Mouse (Mus musculus): ENCODE results near the gene Mpp5.

- no peak for TF ChIP-seq CTCF (IDR thresholded peaks at IDR 0.05; ENCODE audit: borderline replicate concordance, insufficient read depth, low read length)
- no peak for TF ChIP-seq POLR2A (IDR thresholded peaks at IDR 0.05; ENCODE audit: low read depth, low read length)
Measured at GRCm38 (mm10) chr12:78739633-78740032, 9.1 kb upstream of the Mpp5 start.
